Mouse (Mus musculus) liver, embryonic 14.5 days (tissue): Measurements from ENCODE around the gene Nf1. TPM values are rescaled to one million over a fixed set of nuclear protein-coding genes. Genes with fewer than 3 reads are reported as not detected.

Source experiments
- ATAC-seq: fragments of 200-750 bp; cut with Nextera tagmentation; 2 replicates; pipeline ENCODE4 v1.8.0; 2017; ENCODE audit warnings: moderate number of reproducible peaks, mild to moderate bottlenecking, moderate library complexity; ENCODE audit not compliant: insufficient read depth
- DNase-seq, 3 experiments: peaks; one replicate each; pipeline ENCODE4 v3.0.0-alpha.2; 2012 to 2013; ENCODE audit warnings: low read depth in 3 of 3, low spot score in 3 of 3
- H3K27ac ChIP-seq: fragments of 300-500 bp; sonication (generic); 2 replicates; pipeline ENCODE4 v1.5.1; 2014; ENCODE audit warnings: moderate library complexity, mild to moderate bottlenecking, control low read depth, inconsistent platforms
- H3K27me3 ChIP-seq: fragments of 300-500 bp; sonication (generic); 2 replicates; pipeline ENCODE4 v1.6.1; 2014; ENCODE audit warnings: mild to moderate bottlenecking, low read length, moderate library complexity; ENCODE audit not compliant: control insufficient read depth, insufficient read depth
- H3K36me3 ChIP-seq: fragments of 300-500 bp; sonication (generic); replicated peaks from 2 replicates; pipeline ENCODE4 v1.6.1; 2014; ENCODE audit warnings: low read depth; ENCODE audit not compliant: control insufficient read depth, insufficient read depth
- H3K4me1 ChIP-seq, 2 experiments: fragments of 200-500 bp in 1 of 2; fragments of 300-500 bp in 1 of 2; sonication (generic) in 1 of 2; replicated peaks; 2 replicates each; pipeline ENCODE4 v1.6.1; 2012 to 2014; ENCODE audit warnings: antibody characterized with exemption in 1 of 2, inconsistent platforms in 1 of 2, low read length in 1 of 2; ENCODE audit not compliant: control insufficient read depth in 2 of 2, insufficient read depth in 2 of 2
- H3K4me2 ChIP-seq: fragments of 300-500 bp; sonication (generic); 2 replicates; pipeline ENCODE4 v1.6.1; 2014; ENCODE audit warnings: low read depth, mild to moderate bottlenecking, control low read depth, moderate library complexity
- H3K4me3 ChIP-seq, 2 experiments: fragments of 200-500 bp in 1 of 2; fragments of 300-500 bp in 1 of 2; sonication (generic) in 1 of 2; 2 replicates each; pipeline ENCODE4 v1.5.1; 2012 to 2014; ENCODE audit warnings: low read depth in 2 of 2, low read length in 2 of 2, mild to moderate bottlenecking in 2 of 2, control low read depth in 1 of 2, inconsistent platforms in 1 of 2, moderate library complexity in 1 of 2; ENCODE audit not compliant: insufficient read depth in 1 of 2
- H3K9ac ChIP-seq: fragments of 300-500 bp; sonication (generic); replicated peaks from 2 replicates; pipeline ENCODE4 v1.6.1; 2014; ENCODE audit warnings: mild to moderate bottlenecking, control low read depth, moderate library complexity
- H3K9me3 ChIP-seq: fragments of 300-500 bp; sonication (generic); 2 replicates; pipeline ENCODE4 v1.6.1; 2016; ENCODE audit warnings: low read length, mixed read lengths; ENCODE audit not compliant: control insufficient read depth
- CTCF ChIP-seq: IDR thresholded peaks from 2 replicates; pipeline ENCODE4 v1.5.1; 2016; ENCODE audit warnings: antibody characterized with exemption, low read depth, control low read depth
- EP300 ChIP-seq: IDR thresholded peaks from 2 replicates; pipeline ENCODE4 v1.6.1; 2016; ENCODE audit warnings: antibody characterized with exemption, low read depth
- WGBS: fragments of 180-500 bp; shearing (Covaris S2); extraction: QIAGEN DNeasy Blood & Tissue Kit; methylation state at CpG from one replicate; pipeline ENCODE4 v1.1.7; 2014; ENCODE audit not compliant: insufficient replicate concordance; 5-methylcytosine and 5-hydroxymethylcytosine counted together
- polyA plus RNA-seq, 2 experiments: library from polyadenylated mRNA; depleted of rRNA in 1 of 2; stranded (reverse) in 1 of 2; unstranded in 1 of 2; fragments of >200 nt; fragmentation: Nextera tagmentation in 1 of 2; extraction: Ambion mirVana in 1 of 2; gene quantifications; 2 replicates each; pipeline versions ENCODE4 v1.2.1 to v1.2.3; 2012 to 2014

The Nf1 gene
- polyA plus RNA-seq, 2 experiments = 1.7 to 2.3 TPM

GRCm38 (mm10) chr11:79459846-79460245, 120.4 kb downstream of the Nf1 start:
- DNase-seq = no peak

GRCm38 (mm10) chr11:79460756-79461450, 121.4 kb downstream of the Nf1 start:
- WGBS = 70% methylated on average over 3 of the region's 3 CpGs
- Histone ChIP-seq H3K9me3 (no peaks in the 10 kb centered on the region), H3K4me1 (0 out of 4 replicates have a peak, but pooled peaks cover 0 to 3% of the 10 kb centered on the region in 2 experiments), H3K9ac (no peak overlapping the region), H3K4me2 (no peak overlapping the region), H3K4me3 (no peak overlapping the region), H3K27ac (no peak overlapping the region), H3K36me3 (0 out of 2 replicates have a peak, but pooled peaks cover 2% of the 10 kb centered on the region), H3K27me3 (no peaks in the 10 kb centered on the region)
- TF ChIP-seq EP300 = no peak
- no peak for TF ChIP-seq CTCF
- ATAC-seq (no peak), DNase-seq (no peak)

More at GRCm38 (mm10) chr11:79459846-79460245, 120.4 kb downstream of the Nf1 start:
- H3K27me3 ChIP-seq = no peaks in the 10 kb centered on the region
- 64% methylated on average over 4 of the region's 4 CpGs for WGBS
- H3K36me3 ChIP-seq = 0 out of 2 replicates have a peak, but pooled peaks cover 2% of the 10 kb centered on the region
- H3K4me1 ChIP-seq = 0 out of 4 replicates have a peak, but pooled peaks cover 0 to 3% of the 10 kb centered on the region in 2 experiments
- H3K4me3 ChIP-seq = no peak overlapping the region
- no peak overlapping the region for H3K9ac ChIP-seq
- no peak overlapping the region for H3K4me2 ChIP-seq
- ATAC-seq = no peak
- H3K27ac ChIP-seq = no peak overlapping the region
- TF ChIP-seq EP300 = no peak
- no peak for TF ChIP-seq CTCF
- H3K9me3 ChIP-seq = no peaks in the 10 kb centered on the region

- Histone ChIP-seq H3K36me3 (no peaks in the 10 kb centered on the region), H3K27me3 (no peaks in the 10 kb centered on the region), H3K9me3 (no peaks in the 10 kb centered on the region), H3K9ac (no peak overlapping the region), H3K4me2 (no peak overlapping the region), H3K27ac (no peak overlapping the region), H3K4me3 (no peak overlapping the region), H3K4me1 (no peaks in the 10 kb centered on the region)
- TF ChIP-seq CTCF (no peak), EP300 (no peak)
- DNase-seq = no peak
- ATAC-seq = no peak
- 71% methylated on average over 1 of the region's 1 CpGs for WGBS
Measured at GRCm38 (mm10) chr11:79468097-79468496, 128.6 kb downstream of the Nf1 start.

GRCm38 (mm10) chr11:79483392-79483791, 143.9 kb downstream of the Nf1 start:
- TF ChIP-seq CTCF = no peak
- TF ChIP-seq EP300 = no peak
- no peak for ATAC-seq
- Histone ChIP-seq H3K36me3 (no peaks in the 10 kb centered on the region), H3K9me3 (no peaks in the 10 kb centered on the region), H3K4me3 (no peak overlapping the region), H3K27ac (no peak overlapping the region), H3K4me1 (no peaks in the 10 kb centered on the region), H3K4me2 (no peak overlapping the region), H3K27me3 (no peaks in the 10 kb centered on the region), H3K9ac (no peak overlapping the region)
- 77% methylated on average over 6 of the region's 6 CpGs for WGBS
- DNase-seq = no peak

- Histone ChIP-seq H3K9ac (no peak overlapping the region), H3K4me3 (no peak overlapping the region), H3K27me3 (no peaks in the 10 kb centered on the region), H3K36me3 (no peaks in the 10 kb centered on the region), H3K4me1 (no peaks in the 10 kb centered on the region), H3K4me2 (no peak overlapping the region), H3K27ac (no peak overlapping the region), H3K9me3 (no peaks in the 10 kb centered on the region)
- DNase-seq = no peak
- no peak for ATAC-seq
- WGBS = 70% methylated on average over 7 of the region's 7 CpGs
- no peak for TF ChIP-seq CTCF
- TF ChIP-seq EP300 = no peak
Measured at GRCm38 (mm10) chr11:79483876-79484528, 144.5 kb downstream of the Nf1 start.
